Comparison of ENCODE assay signal across 11 mouse cellular contexts in genomic region chr5:67216031-67216778, GRCm38 (mm10). TPM values are rescaled to one million over a fixed set of nuclear protein-coding genes. Genes with fewer than 3 reads are reported as not detected.
DNase-seq lines count a peak whose midpoint lies in the region; ATAC-seq and TF ChIP-seq lines count a peak whose summit lies in the region.
"Had no signal": no experiment of that assay in that cellular context is flagged by ENCODE, and none has a peak within 500 bp of the region (broad histone marks: within the 10 kb centered on the region; RNA-seq: fewer than 3 reads in every experiment).

No protein-coding gene starts in this region.

- DNase-seq in heart, postnatal 10 days = no peak
- DNase-seq in brain, embryonic 14.5 days (ENCODE audit: low read depth) = peak; percentile 53
- DNase-seq in adrenal gland, adult 2 months = no peak
- DNase-seq in adrenal gland, postnatal 14 days = no peak
- DNase-seq: cerebellum, postnatal 14 days; layer of hippocampus, adult 9-11 months; lung, adult 2 months had no signal

- no peak for ATAC-seq in heart, embryonic 14.5 days (ENCODE audit: insufficient number of reproducible peaks, insufficient read depth, low FRiP score, low read depth)
- ATAC-seq in hindbrain, embryonic 13.5 days (ENCODE audit: low FRiP score) = peak; percentile 72
- ATAC-seq in midbrain, embryonic 15.5 days (replicated peaks) = peak; percentile 50; the same call in 1 of the 2 replicates
- no peak for ATAC-seq in megakaryocyte, adult 5-6 weeks (ENCODE audit: poor library complexity, severe bottlenecking)

- no peaks in the 10 kb centered on the region for H3K36me3 ChIP-seq in heart, embryonic 14.5 days (ENCODE audit: control insufficient read depth, insufficient read depth, low read length)
- H3K36me3 ChIP-seq in hindbrain, embryonic 13.5 days = no peaks in the 10 kb centered on the region
- no peaks in the 10 kb centered on the region for H3K36me3 ChIP-seq in midbrain, embryonic 15.5 days (replicated peaks)

- H3K9me3 ChIP-seq in heart, embryonic 14.5 days (ENCODE audit: control insufficient read depth, low read length) = no peaks in the 10 kb centered on the region
- H3K9me3 ChIP-seq in hindbrain, embryonic 13.5 days = no peaks in the 10 kb centered on the region
- no peaks in the 10 kb centered on the region for H3K9me3 ChIP-seq in midbrain, embryonic 15.5 days

- H3K4me1 ChIP-seq in heart, embryonic 14.5 days (ENCODE audit: control insufficient read depth in 2 of 2, insufficient read depth in 2 of 2, low read length in 2 of 2) = peaks cover 4 to 7% of the 10 kb centered on the region in 2 experiments; a peak in 2 of 4 replicates
- peaks cover 23% of the 10 kb centered on the region for H3K4me1 ChIP-seq in hindbrain, embryonic 13.5 days (replicated peaks)
- H3K4me1 ChIP-seq in midbrain, embryonic 15.5 days = peaks cover 17% of the 10 kb centered on the region

- no peak for TF ChIP-seq CTCF in brain, embryonic 14.5 days (IDR thresholded peaks at IDR 0.05; ENCODE audit: borderline replicate concordance, extremely low read depth, insufficient read depth, insufficient read length)

- H3K9ac ChIP-seq in heart, embryonic 14.5 days (ENCODE audit: low read length) = no peak overlapping the region
- H3K9ac ChIP-seq in hindbrain, embryonic 13.5 days = peak overlapping the region; percentile 14; the same call in 1 of the 2 replicates
- H3K9ac ChIP-seq in midbrain, embryonic 15.5 days = no peak overlapping the region; the same call in 1 of the 2 replicates

- TF ChIP-seq POLR2A in brain, embryonic 14.5 days (IDR thresholded peaks at IDR 0.05; ENCODE audit: borderline replicate concordance, extremely low read depth, insufficient read depth, insufficient read length, poor library complexity, severe bottlenecking) = no peak

- no peak overlapping the region for H3K27ac ChIP-seq in heart, embryonic 14.5 days (replicated peaks in 1 of 2; ENCODE audit: control insufficient read depth in 1 of 2, insufficient read depth in 1 of 2, low read depth in 2 of 2, low read length in 2 of 2)
- peak overlapping the region; percentile 69 for H3K27ac ChIP-seq in hindbrain, embryonic 13.5 days
- H3K27ac ChIP-seq in midbrain, embryonic 15.5 days = no peak overlapping the region

- 2% methylated on average over 43 of the region's 49 CpGs for WGBS in heart, embryonic 14.5 days
- under 1% methylated on average over 48 of the region's 49 CpGs for WGBS in hindbrain, embryonic 13.5 days
- WGBS in midbrain, embryonic 15.5 days = under 1% methylated on average over 49 of the region's 49 CpGs

- H3K4me2 ChIP-seq in heart, embryonic 14.5 days (ENCODE audit: low read length) = peak overlapping the region; percentile 40
- H3K4me2 ChIP-seq in hindbrain, embryonic 13.5 days = peak overlapping the region; percentile 44
- H3K4me2 ChIP-seq in midbrain, embryonic 15.5 days = peak overlapping the region; percentile 52

- intact Hi-C loops in heart, postnatal 10 days (cut with DNase I) = no loop called here

- peaks cover 94% of the 10 kb centered on the region for H3K27me3 ChIP-seq in heart, embryonic 14.5 days (ENCODE audit: control insufficient read depth, insufficient read depth, low read length)
- H3K27me3 ChIP-seq in hindbrain, embryonic 13.5 days = peaks cover 96% of the 10 kb centered on the region
- H3K27me3 ChIP-seq in midbrain, embryonic 15.5 days (replicated peaks) = peaks cover 87% of the 10 kb centered on the region

- peak overlapping the region in 1 of 2 experiments; percentile 20; a peak in 2 of 4 replicates for H3K4me3 ChIP-seq in heart, embryonic 14.5 days (ENCODE audit: control insufficient read depth in 1 of 2, insufficient read depth in 1 of 2, low read depth in 1 of 2, low read length in 2 of 2)
- peak overlapping the region; percentile 20 for H3K4me3 ChIP-seq in hindbrain, embryonic 13.5 days
- H3K4me3 ChIP-seq in midbrain, embryonic 15.5 days = peak overlapping the region; percentile 23

RNA-seq across cellular contexts. Expression of gene Tmem33, which starts 44.2 kb away (rescaled TPM):
- polyA plus RNA-seq in heart, embryonic 14.5 days (2014; fragmentation: Nextera tagmentation; extraction: Ambion mirVana) = 46.1 and 48.3 TPM in 2 replicates
- total RNA-seq in heart, postnatal 10 days (2021) = 10 to 100 TPM; 40.1 to 46.0 TPM
- polyA plus RNA-seq in brain, embryonic 14.5 days (2012; rRNA removed) = 64.7 and 90.7 TPM in 2 replicates
- 89.8 and 93.8 TPM in 2 replicates for polyA plus RNA-seq in hindbrain, embryonic 13.5 days (2015; fragmentation: Nextera tagmentation; extraction: Ambion mirVana)
- polyA plus RNA-seq in midbrain, embryonic 15.5 days (2015; fragmentation: Nextera tagmentation; extraction: Ambion mirVana) = 66.9 and 71.9 TPM in 2 replicates
- total RNA-seq in adrenal gland, adult 2 months (2021) = 100 to 1,000 TPM; 127 to 188 TPM
- 158 and 210 TPM in 2 replicates for polyA plus RNA-seq in adrenal gland, adult 2 months (2012; rRNA removed)
- 82.9 and 90.7 TPM in 2 replicates for total RNA-seq in adrenal gland, postnatal 14 days (2021)
- total RNA-seq in megakaryocyte, adult 5-6 weeks (2015) = 99.7 and 105 TPM in 2 replicates
- total RNA-seq in megakaryocyte, adult 5-6 weeks (2017) = 38.6 and 47.3 TPM in 2 replicates

Comparison
In these comparisons a context has a peak if more than half of its experiments do, and no peak if none do; other contexts are left out.
1. ATAC-seq: peak in hindbrain, embryonic 13.5 days (single experiment) and midbrain, embryonic 15.5 days (single experiment); none in heart, embryonic 14.5 days (single experiment) and megakaryocyte, adult 5-6 weeks (single experiment).
2. Peak in every context shown above with its lines, with median percentiles within 50 percentile points of each other: H3K4me2 ChIP-seq.